Mouse (Mus musculus) ES-E14 (cell line): ENCODE results near the gene Smc6.

Experiments used
- CHD2 ChIP-seq: IDR thresholded peaks from 2 replicates; pipeline ENCODE4 v1.6.1; 2014; ENCODE audit warnings: mild to moderate bottlenecking, low read depth, low read length, inconsistent platforms
- HCFC1 ChIP-seq: IDR thresholded peaks from 2 replicates; pipeline ENCODE4 v1.6.1; 2012; ENCODE audit warnings: low read length, inconsistent platforms, borderline replicate concordance; ENCODE audit not compliant: insufficient read depth
- MAFK ChIP-seq: IDR thresholded peaks from 2 replicates; pipeline ENCODE4 v1.6.1; 2014; ENCODE audit warnings: mild to moderate bottlenecking, low read depth, low read length, inconsistent platforms; ENCODE audit not compliant: insufficient read depth
- ZC3H11A ChIP-seq: IDR thresholded peaks from 2 replicates; pipeline ENCODE4 v1.6.1; 2012; ENCODE audit warnings: low read depth, mild to moderate bottlenecking, inconsistent platforms, low read length, borderline replicate concordance
- ZNF384 ChIP-seq: IDR thresholded peaks from 2 replicates; pipeline ENCODE4 v1.6.1; 2012; ENCODE audit warnings: low read depth, low read length, inconsistent platforms

GRCm38 (mm10) chr12:11226123-11226522 is 39.6 kb upstream of the Smc6 start:
- TF ChIP-seq ZNF384 (no peak), HCFC1 (no peak), CHD2 (no peak), MAFK (no peak), ZC3H11A (no peak)
